Mouse (Mus musculus): ENCODE data around the gene Gnpda2. TPM values are rescaled to one million over a fixed set of nuclear protein-coding genes. Genes with fewer than 3 reads are reported as not detected.

Gnpda2 gene
- polyA plus RNA-seq (2016; fragmentation: Nextera tagmentation; extraction: Ambion mirVana): 18.5 and 25.6 TPM in 2 replicates

DNA sequence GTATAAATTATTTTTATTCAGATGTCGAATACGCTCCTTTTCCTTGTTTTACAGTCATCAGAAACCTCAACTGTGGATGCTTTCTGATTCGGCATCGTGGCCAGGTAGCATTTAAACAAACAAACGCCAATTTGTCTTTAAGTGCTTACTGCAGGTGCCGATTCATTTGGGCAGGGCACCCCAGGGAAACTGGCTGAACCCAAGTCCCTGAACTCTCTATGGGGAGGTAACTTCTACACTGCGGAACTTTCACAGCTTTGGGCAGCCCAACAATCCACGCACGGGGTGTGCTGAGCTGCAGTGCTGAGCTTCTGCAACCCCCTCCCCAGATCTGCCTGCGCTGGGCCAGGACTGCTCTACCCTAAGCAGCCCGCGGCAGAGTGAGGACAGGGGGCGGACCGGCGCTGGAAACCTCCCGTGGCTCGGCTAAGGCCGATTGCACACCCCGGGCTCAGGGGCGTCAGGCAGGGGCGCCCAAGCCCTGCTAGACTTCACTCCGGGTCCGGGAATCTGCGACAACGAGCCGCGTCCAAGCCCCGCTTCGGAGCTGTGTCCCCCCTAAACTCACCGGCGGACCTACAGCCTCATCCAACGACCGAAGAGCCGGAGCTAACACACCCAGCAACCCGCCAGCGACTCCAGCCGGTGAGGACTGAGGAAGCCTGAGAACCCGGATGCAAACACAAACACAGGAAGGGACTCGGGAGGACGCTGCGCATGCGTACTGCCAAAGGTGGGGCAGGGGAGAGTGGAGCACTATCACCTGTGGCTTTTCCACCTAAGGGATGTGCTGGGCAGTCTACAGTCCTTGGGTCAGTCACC lies at the start of gene Gnpda2:
TSS of gene Gnpda2 (minus strand) at position 701 of the 822 bp plus-strand sequence.
- peak; percentile 92 for DNase-seq (ENCODE audit: low spot score)
- Histone ChIP-seq H3K4me3 (peak within 1 kb of the TSS; percentile 78), H3K4me1 (peaks cover 5% of the 10 kb centered on the region; the same call in 1 of the 2 replicates), H3K36me3 (peaks cover 10% of the 10 kb centered on the region; the same call in 1 of the 2 replicates), H3K27me3 (ENCODE audit: low read depth, poor library complexity, severe bottlenecking) (no peaks in the 10 kb centered on the region), H3K9me3 (replicated peaks) (no peaks in the 10 kb centered on the region), H3K27ac (peak within 1 kb of the TSS; percentile 94)
- WGBS: 4% methylated on average over 42 of the region's 42 CpGs

DNA sequence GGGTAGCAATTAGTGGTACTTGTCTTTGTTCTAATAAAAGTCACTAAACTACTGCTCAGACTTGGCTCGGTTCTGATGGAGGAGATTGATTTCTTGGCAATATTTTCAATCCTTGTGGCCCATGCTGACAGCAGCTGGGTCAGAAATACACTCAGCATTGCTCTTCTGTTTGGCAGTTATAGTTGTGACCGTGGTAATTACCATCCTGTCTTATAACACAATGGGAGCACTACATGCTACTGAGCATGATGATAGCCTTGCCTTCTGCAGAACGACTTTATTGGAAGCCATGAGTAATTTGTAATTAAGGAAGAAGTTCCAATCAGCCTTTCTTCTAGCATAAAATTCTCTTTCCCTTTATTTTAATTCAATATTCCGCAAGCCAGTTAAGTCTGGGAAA lies 42.6 kb upstream of the Gnpda2 start:
- H3K4me1 ChIP-seq: no peaks in the 10 kb centered on the region
- H3K9me3 ChIP-seq (replicated peaks): no peaks in the 10 kb centered on the region
- no peak overlapping the region for H3K27ac ChIP-seq
- no peaks in the 10 kb centered on the region for H3K36me3 ChIP-seq
- WGBS: 85% methylated on average over 4 of the region's 4 CpGs
- H3K4me3 ChIP-seq: no peak overlapping the region
- H3K27me3 ChIP-seq (ENCODE audit: low read depth, poor library complexity, severe bottlenecking): no peaks in the 10 kb centered on the region
- DNase-seq (ENCODE audit: low spot score): no peak

DNA sequence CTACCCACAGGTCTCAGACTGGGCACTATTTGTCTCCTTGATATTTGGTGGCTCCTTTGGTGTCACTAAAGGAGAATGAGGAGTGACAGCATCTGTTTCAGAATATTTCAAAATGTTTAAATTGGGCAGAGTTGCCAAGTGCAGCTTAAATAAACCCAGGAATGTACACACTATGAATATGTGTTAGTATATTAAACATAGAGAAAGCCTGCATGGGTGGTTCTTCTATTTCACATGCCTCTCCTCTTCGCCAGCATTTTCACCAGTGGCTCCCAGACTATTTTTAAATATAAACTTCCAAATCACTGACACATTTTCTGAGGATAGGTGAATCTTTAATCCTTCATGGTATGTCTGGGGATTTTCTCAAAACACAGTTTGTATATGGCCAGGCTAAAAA lies 28.8 kb upstream of the Gnpda2 start:
- no peak overlapping the region for H3K4me3 ChIP-seq
- no peak overlapping the region for H3K27ac ChIP-seq
- H3K36me3 ChIP-seq: no peaks in the 10 kb centered on the region
- H3K9me3 ChIP-seq (replicated peaks): no peaks in the 10 kb centered on the region
- no peak for DNase-seq (ENCODE audit: low spot score)
- no peaks in the 10 kb centered on the region for H3K27me3 ChIP-seq (ENCODE audit: low read depth, poor library complexity, severe bottlenecking)
- H3K4me1 ChIP-seq: no peaks in the 10 kb centered on the region
- 88% methylated on average over 1 of the region's 1 CpGs for WGBS

- Histone ChIP-seq H3K27me3 (ENCODE audit: low read depth, poor library complexity, severe bottlenecking) (no peaks in the 10 kb centered on the region), H3K9me3 (replicated peaks) (no peaks in the 10 kb centered on the region), H3K4me1 (no peaks in the 10 kb centered on the region), H3K4me3 (no peak overlapping the region), H3K36me3 (no peaks in the 10 kb centered on the region), H3K27ac (no peak overlapping the region)
- WGBS: 33% methylated on average over 4 of the region's 4 CpGs
- no peak for DNase-seq (ENCODE audit: low spot score)
These were observed 21.2 kb upstream of the Gnpda2 start for GRCm38 (mm10) chr5:69613209-69613796.

DNA sequence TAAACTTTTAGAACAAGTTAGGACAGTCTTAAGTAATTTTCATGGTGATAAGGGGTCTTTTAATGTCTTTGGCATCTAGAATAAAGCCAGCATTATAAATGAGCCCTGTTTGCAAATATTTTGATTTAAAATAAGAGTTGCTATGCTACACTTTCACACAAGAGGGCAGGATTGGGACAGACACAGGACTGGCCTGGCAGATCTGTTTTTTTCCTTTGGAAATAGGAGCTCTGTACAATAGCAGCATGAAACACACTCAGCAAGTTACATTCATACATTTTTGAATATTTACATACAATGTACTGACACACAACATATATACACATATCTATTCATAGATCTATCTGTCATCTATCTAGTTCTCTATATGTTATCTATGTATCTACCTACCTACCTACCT lies 8.9 kb upstream of the Gnpda2 start:
- no peaks in the 10 kb centered on the region for H3K27me3 ChIP-seq (ENCODE audit: low read depth, poor library complexity, severe bottlenecking)
- no peak for DNase-seq (ENCODE audit: low spot score)
- H3K4me3 ChIP-seq: no peak overlapping the region
- H3K27ac ChIP-seq: no peak overlapping the region
- H3K4me1 ChIP-seq: no peaks in the 10 kb centered on the region
- H3K36me3 ChIP-seq: no peaks in the 10 kb centered on the region
- H3K9me3 ChIP-seq (replicated peaks): no peaks in the 10 kb centered on the region

DNA sequence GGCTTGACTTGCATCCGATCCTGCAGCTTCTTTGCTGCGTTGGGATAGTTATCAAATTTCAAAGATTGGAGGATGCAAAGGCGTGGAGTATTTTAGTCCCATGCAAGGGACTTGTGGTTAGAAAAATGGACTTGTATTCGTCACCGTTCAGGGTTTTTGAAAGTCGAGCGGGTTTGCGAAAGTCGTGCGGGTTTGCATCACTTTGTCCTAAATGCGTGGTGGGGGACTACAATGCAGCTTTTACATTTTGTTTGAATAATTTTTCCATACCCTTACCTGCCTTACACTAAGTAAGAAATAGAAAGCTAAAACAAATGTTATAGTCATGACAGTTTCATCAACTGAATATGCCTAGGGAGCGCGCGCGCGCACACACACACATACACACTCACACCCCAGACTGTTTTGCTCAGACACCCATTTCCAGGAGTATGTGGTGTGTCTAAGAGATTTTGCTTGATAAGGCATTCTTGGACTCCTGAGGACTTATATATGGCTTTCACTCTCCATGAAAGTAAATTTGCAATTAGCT lies 34.7 kb downstream of the Gnpda2 start:
- Histone ChIP-seq H3K36me3 (peaks cover 35% of the 10 kb centered on the region), H3K4me1 (peaks cover 5% of the 10 kb centered on the region; the same call in 1 of the 2 replicates), H3K4me3 (peak overlapping the region; percentile 91), H3K27me3 (ENCODE audit: low read depth, poor library complexity, severe bottlenecking) (no peaks in the 10 kb centered on the region), H3K9me3 (replicated peaks) (no peaks in the 10 kb centered on the region), H3K27ac (peak overlapping the region; percentile 97)
- 14% methylated on average over 16 of the region's 16 CpGs for WGBS
- peak; percentile 47 for DNase-seq (ENCODE audit: low spot score)

- H3K4me3 ChIP-seq: peak within 1 kb of the TSS; percentile 91
- no peaks in the 10 kb centered on the region for H3K9me3 ChIP-seq (replicated peaks)
- H3K27me3 ChIP-seq (ENCODE audit: low read depth, poor library complexity, severe bottlenecking): no peaks in the 10 kb centered on the region
- peak; percentile 96 for DNase-seq (ENCODE audit: low spot score)
- H3K27ac ChIP-seq: peak within 1 kb of the TSS; percentile 97
- peaks cover 31% of the 10 kb centered on the region for H3K36me3 ChIP-seq
- peaks cover 5% of the 10 kb centered on the region; the same call in 1 of the 2 replicates for H3K4me1 ChIP-seq
- WGBS: 1% methylated on average over 72 of the region's 72 CpGs
These were observed 35.3 kb downstream of the Gnpda2 start, which contains the start of gene Guf1 for GRCm38 (mm10) chr5:69556628-69557403. Guf1 (plus strand) TSS chr5:69556923.

DNA sequence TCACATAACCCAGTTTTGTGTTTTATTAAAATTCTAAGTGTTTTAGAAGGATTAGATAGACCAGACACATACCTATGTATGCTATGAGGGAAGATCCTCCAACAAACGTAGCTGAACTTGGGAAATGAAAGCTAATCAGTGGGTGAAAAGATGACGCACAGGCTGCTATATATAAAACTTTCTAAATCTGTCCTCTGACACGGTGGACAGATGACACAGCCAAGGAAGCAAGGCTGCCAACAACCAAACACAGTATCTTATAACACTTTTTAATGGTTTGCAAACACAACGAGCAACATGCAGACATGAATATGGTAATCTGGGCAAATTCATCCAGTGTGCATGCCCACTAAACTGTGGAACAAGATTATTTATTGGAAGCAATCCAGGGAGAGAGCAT lies 49.7 kb downstream of the Gnpda2 start, which contains the start of gene Yipf7:
TSS of gene Yipf7 (minus strand) at position 160 of the 400 bp plus-strand sequence.
- Histone ChIP-seq H3K4me3 (no peak within 1 kb of the TSS), H3K9me3 (replicated peaks) (no peaks in the 10 kb centered on the region), H3K36me3 (no peaks in the 10 kb centered on the region), H3K27ac (no peak within 1 kb of the TSS), H3K27me3 (ENCODE audit: low read depth, poor library complexity, severe bottlenecking) (no peaks in the 10 kb centered on the region), H3K4me1 (no peaks in the 10 kb centered on the region)
- WGBS: 89% methylated on average over 4 of the region's 4 CpGs
- DNase-seq (ENCODE audit: low spot score): no peak

GRCm38 (mm10) chr5:69541680-69542079 lies 50.5 kb downstream of the Gnpda2 start:
- no peaks in the 10 kb centered on the region for H3K4me1 ChIP-seq
- WGBS: 94% methylated on average over 1 of the region's 1 CpGs
- H3K36me3 ChIP-seq: no peaks in the 10 kb centered on the region
- H3K4me3 ChIP-seq: no peak overlapping the region
- H3K27me3 ChIP-seq (ENCODE audit: low read depth, poor library complexity, severe bottlenecking): no peaks in the 10 kb centered on the region
- H3K27ac ChIP-seq: no peak overlapping the region
- no peaks in the 10 kb centered on the region for H3K9me3 ChIP-seq (replicated peaks)
- DNase-seq (ENCODE audit: low spot score): no peak

DNA sequence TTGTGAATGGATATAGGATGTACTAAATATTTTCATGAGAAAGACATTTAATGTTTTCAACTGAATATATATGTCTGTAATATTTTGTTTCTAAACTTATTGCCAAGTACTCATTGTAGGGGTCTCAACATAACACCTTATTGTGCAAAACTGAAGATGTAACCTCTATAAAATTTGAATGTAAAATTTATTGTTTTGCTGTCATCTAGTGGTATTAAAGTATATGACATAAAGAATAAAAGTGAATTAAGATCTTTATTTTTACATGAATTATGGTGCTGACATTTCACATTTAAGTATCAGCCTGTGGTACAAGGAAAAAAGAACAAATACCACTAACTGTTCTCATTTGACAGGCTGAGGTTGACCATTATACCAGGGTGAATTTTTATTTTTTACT lies 68.2 kb downstream of the Gnpda2 start:
- DNase-seq (ENCODE audit: low spot score): no peak
- Histone ChIP-seq H3K4me3 (no peak overlapping the region), H3K9me3 (replicated peaks) (no peaks in the 10 kb centered on the region), H3K36me3 (no peaks in the 10 kb centered on the region), H3K27ac (no peak overlapping the region), H3K4me1 (no peaks in the 10 kb centered on the region), H3K27me3 (ENCODE audit: low read depth, poor library complexity, severe bottlenecking) (no peaks in the 10 kb centered on the region)
